Mouse (Mus musculus) olfactory bulb, adult 2 months (tissue): ENCODE results near the gene Psma6.

Source experiments
- CTCF ChIP-seq: fragments of 200-500 bp; IDR thresholded peaks from 2 replicates; pipeline ENCODE4 v1.5.1; 2012; ENCODE audit warnings: low read depth, mild to moderate bottlenecking, low read length, moderate library complexity; ENCODE audit not compliant: insufficient read depth
- POLR2A ChIP-seq: fragments of 200-500 bp; IDR thresholded peaks from 2 replicates; pipeline ENCODE4 v1.6.1; 2012; ENCODE audit warnings: mild to moderate bottlenecking, low read depth, low read length, moderate library complexity; ENCODE audit not compliant: insufficient read depth

GRCm38 (mm10) chr12:55388478-55388877 lies 4.5 kb downstream of the Psma6 start:
- no peak for TF ChIP-seq CTCF
- no peak for TF ChIP-seq POLR2A
